Mouse (Mus musculus) hindbrain, embryonic 10.5 days (tissue): Measurements from ENCODE around the gene Vps52. TPM values are rescaled to one million over a fixed set of nuclear protein-coding genes. Genes with fewer than 3 reads are reported as not detected.

Experiments
- DNase-seq: peaks from one replicate; pipeline ENCODE4 v3.0.0-alpha.2; 2017; ENCODE audit warnings: low spot score
- H3K27ac ChIP-seq: fragments of 300-500 bp; sonication (generic); 2 replicates; pipeline ENCODE4 v1.5.1; 2016; ENCODE audit warnings: mild to moderate bottlenecking, moderate library complexity
- H3K27me3 ChIP-seq: fragments of 300-500 bp; sonication (generic); 2 replicates; pipeline ENCODE4 v1.6.1; 2016; ENCODE audit warnings: mild to moderate bottlenecking; ENCODE audit not compliant: poor library complexity, insufficient read depth, severe bottlenecking
- H3K36me3 ChIP-seq: fragments of 300-500 bp; sonication (generic); 2 replicates; pipeline ENCODE4 v1.6.1; 2016; ENCODE audit warnings: mild to moderate bottlenecking, moderate library complexity
- H3K4me1 ChIP-seq: fragments of 300-500 bp; sonication (generic); replicated peaks from 2 replicates; pipeline ENCODE4 v1.6.1; 2016; ENCODE audit warnings: mild to moderate bottlenecking
- H3K4me3 ChIP-seq: fragments of 300-500 bp; sonication (generic); 2 replicates; pipeline ENCODE4 v1.5.1; 2016; ENCODE audit warnings: mild to moderate bottlenecking, moderate library complexity
- H3K9me3 ChIP-seq: fragments of 300-500 bp; sonication (generic); 2 replicates; pipeline ENCODE4 v1.6.1; 2016; ENCODE audit warnings: mild to moderate bottlenecking, moderate library complexity
- WGBS: fragments of 180-500 bp; shearing (Covaris S2); methylation state at CpG from one replicate; pipeline ENCODE4 v1.1.7; 2016; 5-methylcytosine and 5-hydroxymethylcytosine counted together
- polyA plus RNA-seq: library from polyadenylated mRNA; unstranded; fragments of >200 nt; fragmentation: Nextera tagmentation; extraction: Ambion mirVana; gene quantifications from 2 replicates; pipeline ENCODE4 v1.2.1, GENCODE M21; 2016

Vps52 gene
- 55.0 and 63.9 TPM in 2 replicates for polyA plus RNA-seq

DNA sequence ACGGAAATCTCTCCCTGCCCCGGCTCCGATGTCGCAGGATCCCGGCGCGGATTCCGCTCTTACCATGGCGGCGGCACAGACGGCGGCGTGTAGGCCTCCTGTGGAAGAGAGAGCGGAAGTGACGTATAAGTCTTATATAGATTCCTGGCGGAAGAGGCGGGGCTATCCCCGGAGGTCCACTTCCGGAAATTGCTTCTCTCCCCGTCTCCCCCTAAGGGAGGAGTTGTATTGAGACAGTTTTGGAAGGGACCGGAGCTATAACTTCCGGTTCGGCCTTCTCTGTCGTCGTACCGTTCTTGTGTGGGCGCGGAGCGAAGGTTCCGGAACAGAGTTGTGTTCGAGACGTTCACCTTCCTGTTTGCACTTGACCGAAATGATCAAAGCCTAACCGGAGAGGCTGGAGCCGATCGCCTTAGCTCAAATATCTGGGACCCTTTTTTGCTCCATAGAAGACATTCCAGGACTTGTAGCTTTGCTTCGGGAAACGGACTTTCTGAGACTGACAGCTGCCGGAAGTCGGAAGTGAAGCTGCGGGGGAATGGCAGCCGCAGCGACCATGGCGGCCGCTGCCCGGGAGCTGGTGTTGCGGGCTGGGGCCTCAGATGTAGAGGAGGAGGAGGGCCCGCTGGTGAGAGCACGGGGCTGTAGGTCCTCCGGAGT lies at the start of gene Vps52, which contains the start of gene Rps18:
Gene Vps52, plus strand, starts transcription at position 258 of the 660 bp plus-strand sequence.
Gene Rps18, minus strand, starts transcription at position 447 of the 660 bp plus-strand sequence.
- under 1% methylated on average over 50 of the region's 50 CpGs for WGBS
- Histone ChIP-seq H3K4me1 (peaks cover 50% of the 10 kb centered on the region), H3K27ac (peak within 1 kb of the TSS; percentile 97), H3K4me3 (peak within 1 kb of the TSS; percentile 96), H3K36me3 (peaks cover 68% of the 10 kb centered on the region), H3K9me3 (no peaks in the 10 kb centered on the region), H3K27me3 (no peaks in the 10 kb centered on the region)
- DNase-seq, result peak; percentile 95

- peaks cover 39% of the 10 kb centered on the region for H3K4me1 ChIP-seq
- no peaks in the 10 kb centered on the region for H3K9me3 ChIP-seq
- peaks cover 32% of the 10 kb centered on the region for H3K36me3 ChIP-seq
- H3K27me3 ChIP-seq, result no peaks in the 10 kb centered on the region
- H3K27ac ChIP-seq, result peak overlapping the region; percentile 92
- peak overlapping the region; percentile 95 for H3K4me3 ChIP-seq
- peak; percentile 50 for DNase-seq
- under 1% methylated on average over 44 of the region's 44 CpGs for WGBS
Observed at GRCm38 (mm10) chr17:33908331-33909076, 47.1 kb upstream of the Vps52 start.

- peak within 1 kb of the TSS; percentile 92 for H3K27ac ChIP-seq
- H3K4me1 ChIP-seq, result peaks cover 40% of the 10 kb centered on the region
- H3K9me3 ChIP-seq, result no peaks in the 10 kb centered on the region
- no peaks in the 10 kb centered on the region for H3K27me3 ChIP-seq
- WGBS, result under 1% methylated on average over 68 of the region's 68 CpGs
- H3K4me3 ChIP-seq, result peak within 1 kb of the TSS; percentile 95
- H3K36me3 ChIP-seq, result peaks cover 40% of the 10 kb centered on the region
- peak; percentile 99 for DNase-seq
Observed at GRCm38 (mm10) chr17:33909077-33909868, 46.3 kb upstream of the Vps52 start, which contains the start of gene Daxx. Gene Daxx (plus strand): TSS chr17:33909414.

DNA sequence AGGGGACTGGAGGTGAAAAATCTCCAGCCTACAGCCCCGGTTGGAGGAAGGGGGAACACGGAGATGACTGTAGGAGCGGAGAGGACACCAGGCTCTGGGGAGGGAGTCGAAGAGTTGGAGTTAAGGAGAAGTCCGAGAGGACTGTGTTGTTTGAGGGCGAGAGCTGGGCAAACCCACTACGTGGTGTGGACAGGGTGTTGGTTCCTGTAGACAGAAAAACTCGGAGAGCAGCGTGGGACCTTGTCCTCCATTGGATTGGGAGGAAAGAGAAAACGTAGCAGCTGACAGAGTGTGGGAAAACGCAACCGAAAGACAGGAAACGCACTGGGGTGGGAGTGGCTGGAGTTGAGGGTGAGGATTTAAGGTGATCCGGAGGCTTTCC lies 45.8 kb upstream of the Vps52 start:
- Histone ChIP-seq H3K27me3 (no peaks in the 10 kb centered on the region), H3K9me3 (no peaks in the 10 kb centered on the region), H3K36me3 (peaks cover 46% of the 10 kb centered on the region), H3K4me3 (peak overlapping the region; percentile 95), H3K27ac (peak overlapping the region; percentile 92), H3K4me1 (peaks cover 41% of the 10 kb centered on the region)
- DNase-seq, result no peak
- WGBS, result under 1% methylated on average over 14 of the region's 14 CpGs

DNA sequence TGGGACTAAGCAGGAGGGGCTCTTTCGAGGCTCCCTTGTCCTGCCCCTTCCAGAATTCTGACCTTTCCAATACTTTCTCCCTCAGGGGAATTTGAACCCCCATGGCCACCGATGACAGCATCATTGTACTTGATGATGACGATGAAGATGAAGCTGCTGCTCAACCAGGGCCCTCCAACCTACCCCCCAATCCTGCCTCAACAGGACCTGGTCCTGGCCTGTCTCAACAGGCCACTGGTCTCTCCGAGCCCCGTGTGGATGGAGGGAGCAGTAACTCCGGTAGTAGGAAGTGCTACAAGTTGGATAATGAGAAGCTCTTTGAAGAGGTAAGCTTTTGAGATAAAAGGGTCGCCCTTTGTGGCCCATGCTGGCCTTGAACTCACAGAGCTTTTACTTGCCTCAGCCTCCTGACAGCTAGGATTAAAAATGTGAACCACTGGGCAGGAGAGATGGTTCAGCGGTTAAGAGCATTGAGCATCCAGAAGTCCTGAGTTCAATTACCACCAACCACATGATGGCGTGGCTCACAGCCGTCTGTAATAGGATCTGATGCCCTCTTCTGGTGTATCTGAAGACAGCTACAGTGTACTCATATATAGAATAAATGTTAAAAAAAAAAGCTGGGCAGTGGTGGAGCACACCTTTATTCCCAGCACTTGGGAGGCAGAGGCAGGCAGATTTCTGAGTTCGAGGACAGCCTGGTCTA lies 45.1 kb upstream of the Vps52 start:
- 55% methylated on average over 11 of the region's 11 CpGs for WGBS
- Histone ChIP-seq H3K27me3 (no peaks in the 10 kb centered on the region), H3K9me3 (no peaks in the 10 kb centered on the region), H3K36me3 (peaks cover 50% of the 10 kb centered on the region), H3K4me1 (peaks cover 47% of the 10 kb centered on the region), H3K4me3 (peak overlapping the region; percentile 95), H3K27ac (peak overlapping the region; percentile 92; the same call in 1 of the 2 replicates)
- DNase-seq, result no peak

DNA sequence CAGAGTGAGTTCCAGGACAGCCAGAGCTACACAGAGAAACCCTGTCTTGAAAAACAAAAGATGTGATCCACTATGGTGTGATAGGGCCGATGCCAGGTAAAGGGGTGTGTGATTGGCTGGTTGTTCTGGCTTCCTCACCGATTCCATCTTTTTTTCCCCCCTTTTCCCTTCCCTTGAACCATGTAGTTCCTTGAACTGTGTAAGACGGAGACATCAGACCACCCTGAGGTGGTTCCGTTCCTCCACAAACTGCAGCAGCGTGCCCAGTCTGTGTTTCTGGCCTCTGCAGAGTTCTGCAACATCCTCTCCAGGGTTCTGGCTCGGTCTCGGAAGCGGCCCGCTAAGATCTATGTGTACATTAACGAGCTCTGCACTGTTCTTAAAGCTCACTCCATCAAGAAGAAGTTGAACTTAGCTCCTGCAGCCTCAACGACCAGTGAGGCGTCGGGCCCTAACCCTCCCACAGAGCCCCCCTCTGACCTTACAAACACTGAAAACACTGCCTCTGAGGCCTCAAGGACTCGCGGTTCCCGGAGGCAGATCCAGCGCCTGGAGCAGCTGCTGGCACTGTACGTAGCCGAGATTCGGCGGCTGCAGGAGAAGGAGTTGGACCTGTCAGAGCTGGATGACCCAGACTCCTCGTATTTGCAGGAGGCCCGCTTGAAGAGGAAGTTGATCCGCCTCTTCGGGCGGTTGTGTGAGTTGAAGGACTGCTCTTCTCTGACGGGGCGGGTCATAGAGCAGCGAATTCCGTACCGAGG lies 44.4 kb upstream of the Vps52 start:
- Histone ChIP-seq H3K4me3 (peak overlapping the region; percentile 7; the same call in 1 of the 2 replicates), H3K9me3 (no peaks in the 10 kb centered on the region), H3K27me3 (no peaks in the 10 kb centered on the region), H3K4me1 (peaks cover 51% of the 10 kb centered on the region), H3K27ac (no peak overlapping the region), H3K36me3 (peaks cover 50% of the 10 kb centered on the region)
- WGBS, result 94% methylated on average over 31 of the region's 31 CpGs
- no peak for DNase-seq

GRCm38 (mm10) chr17:33911813-33912414 lies 43.7 kb upstream of the Vps52 start:
- DNase-seq, result no peak
- Histone ChIP-seq H3K36me3 (peaks cover 52% of the 10 kb centered on the region), H3K9me3 (no peaks in the 10 kb centered on the region), H3K4me3 (peak overlapping the region; percentile 5; the same call in 1 of the 2 replicates), H3K4me1 (peaks cover 58% of the 10 kb centered on the region), H3K27ac (no peak overlapping the region), H3K27me3 (no peaks in the 10 kb centered on the region)
- 89% methylated on average over 28 of the region's 28 CpGs for WGBS

GRCm38 (mm10) chr17:33913264-33913663 lies 42.3 kb upstream of the Vps52 start:
- peaks cover 64% of the 10 kb centered on the region for H3K4me1 ChIP-seq
- no peak overlapping the region for H3K4me3 ChIP-seq
- no peak overlapping the region for H3K27ac ChIP-seq
- H3K27me3 ChIP-seq, result 0 out of 2 replicates have a peak, but pooled peaks cover 10% of the 10 kb centered on the region
- 93% methylated on average over 10 of the region's 10 CpGs for WGBS
- DNase-seq, result no peak
- 0 out of 2 replicates have a peak, but pooled peaks cover 2% of the 10 kb centered on the region for H3K9me3 ChIP-seq
- peaks cover 65% of the 10 kb centered on the region for H3K36me3 ChIP-seq

DNA sequence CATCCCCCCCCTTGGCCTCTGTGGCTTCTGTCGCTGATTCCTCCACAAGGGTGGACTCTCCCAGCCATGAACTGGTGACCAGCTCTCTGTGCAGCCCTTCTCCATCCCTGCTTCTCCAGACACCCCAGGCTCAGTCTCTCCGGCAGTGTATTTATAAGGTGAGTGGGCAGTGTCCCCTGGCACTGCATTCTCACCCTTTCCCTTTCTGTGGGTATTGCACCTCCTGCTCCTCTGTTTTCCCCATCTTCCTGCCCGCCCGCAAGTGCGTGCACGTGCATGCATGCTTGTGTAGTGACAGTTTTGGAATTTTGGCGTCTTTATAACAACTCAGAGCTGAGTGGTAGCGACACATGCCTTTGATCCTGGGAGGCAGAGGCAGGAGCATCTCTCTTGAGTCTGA lies 41.7 kb upstream of the Vps52 start:
- H3K36me3 ChIP-seq, result peaks cover 70% of the 10 kb centered on the region
- 0 out of 2 replicates have a peak, but pooled peaks cover 2% of the 10 kb centered on the region for H3K9me3 ChIP-seq
- H3K27ac ChIP-seq, result no peak overlapping the region
- no peak for DNase-seq
- WGBS, result 93% methylated on average over 8 of the region's 8 CpGs
- H3K4me3 ChIP-seq, result 0 out of 2 replicates have a peak overlapping the region, but pooled peaks have one; percentile 2
- H3K4me1 ChIP-seq, result peaks cover 64% of the 10 kb centered on the region
- 0 out of 2 replicates have a peak, but pooled peaks cover 16% of the 10 kb centered on the region for H3K27me3 ChIP-seq

GRCm38 (mm10) chr17:33914969-33915391 lies 40.6 kb upstream of the Vps52 start:
- Histone ChIP-seq H3K4me1 (peaks cover 70% of the 10 kb centered on the region), H3K4me3 (peak overlapping the region; percentile 79), H3K36me3 (peaks cover 70% of the 10 kb centered on the region), H3K27me3 (0 out of 2 replicates have a peak, but pooled peaks cover 17% of the 10 kb centered on the region), H3K27ac (no peak overlapping the region), H3K9me3 (0 out of 2 replicates have a peak, but pooled peaks cover 2% of the 10 kb centered on the region)
- 69% methylated on average over 13 of the region's 13 CpGs for WGBS
- DNase-seq, result no peak
